15 mouse cellular contexts compared by ENCODE assay signal in the genomic region with DNA sequence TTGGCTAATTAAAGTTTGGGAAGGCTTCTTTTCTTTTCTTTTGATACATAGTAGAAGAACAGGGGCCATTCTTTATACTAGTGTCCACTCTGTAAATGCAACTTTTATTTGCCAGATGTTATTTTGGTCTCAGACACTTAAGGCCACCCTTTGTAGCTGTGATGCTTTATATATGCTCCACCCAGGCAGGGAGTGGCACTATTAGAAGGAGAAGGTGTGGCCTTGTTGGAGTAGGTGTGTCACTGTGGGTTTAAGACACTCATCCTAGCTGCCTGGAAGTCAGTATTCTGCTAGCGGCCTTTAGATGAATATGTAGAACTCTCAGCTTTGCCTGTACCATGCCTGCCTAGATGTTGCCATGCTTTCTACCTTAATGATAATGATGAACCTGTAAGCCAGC.
"Had no signal": no experiment of that assay in that cellular context is flagged by ENCODE, and none has a peak within 500 bp of the region (broad histone marks: within the 10 kb centered on the region; RNA-seq: fewer than 3 reads in every experiment).

No protein-coding gene starts in this region.

- DNase-seq: lung, adult 18-20 months; lung, embryonic 14.5 days; lung, postnatal 10 days; midbrain, embryonic 14.5 days; right cerebral cortex, postnatal 14 days; thymus, adult 2 months; thymus, postnatal 25 days; thymus, postnatal 4 days had no signal

- H3K4me1 ChIP-seq: midbrain, embryonic 12.5 days; neural tube, embryonic 12.5 days; stomach, embryonic 15.5 days had no signal

- H3K27me3 ChIP-seq: megakaryocyte, embryonic 14.5 days; midbrain, embryonic 12.5 days; neural tube, embryonic 12.5 days; stomach, embryonic 15.5 days had no signal

- H3K4me3 ChIP-seq: megakaryocyte, embryonic 14.5 days; midbrain, embryonic 12.5 days; neural tube, embryonic 12.5 days; stomach, embryonic 15.5 days had no signal

- H3K9me3 ChIP-seq: megakaryocyte, embryonic 14.5 days; neural tube, embryonic 12.5 days; stomach, embryonic 15.5 days had no signal

- H3K4me2 ChIP-seq: lung, embryonic 14.5 days; midbrain, embryonic 12.5 days; neural tube, embryonic 12.5 days; stomach, embryonic 15.5 days had no signal

- H3K36me3 ChIP-seq: stomach, embryonic 15.5 days had no signal

- H3K27ac ChIP-seq: liver, embryonic 14.5 days; macrophage; midbrain, embryonic 12.5 days; neural tube, embryonic 12.5 days; stomach, embryonic 15.5 days; stomach, postnatal 0 days had no signal

- H3K9ac ChIP-seq: liver, embryonic 14.5 days; lung, embryonic 14.5 days; midbrain, embryonic 12.5 days; neural tube, embryonic 12.5 days; stomach, embryonic 15.5 days had no signal
